In the genomic region with DNA sequence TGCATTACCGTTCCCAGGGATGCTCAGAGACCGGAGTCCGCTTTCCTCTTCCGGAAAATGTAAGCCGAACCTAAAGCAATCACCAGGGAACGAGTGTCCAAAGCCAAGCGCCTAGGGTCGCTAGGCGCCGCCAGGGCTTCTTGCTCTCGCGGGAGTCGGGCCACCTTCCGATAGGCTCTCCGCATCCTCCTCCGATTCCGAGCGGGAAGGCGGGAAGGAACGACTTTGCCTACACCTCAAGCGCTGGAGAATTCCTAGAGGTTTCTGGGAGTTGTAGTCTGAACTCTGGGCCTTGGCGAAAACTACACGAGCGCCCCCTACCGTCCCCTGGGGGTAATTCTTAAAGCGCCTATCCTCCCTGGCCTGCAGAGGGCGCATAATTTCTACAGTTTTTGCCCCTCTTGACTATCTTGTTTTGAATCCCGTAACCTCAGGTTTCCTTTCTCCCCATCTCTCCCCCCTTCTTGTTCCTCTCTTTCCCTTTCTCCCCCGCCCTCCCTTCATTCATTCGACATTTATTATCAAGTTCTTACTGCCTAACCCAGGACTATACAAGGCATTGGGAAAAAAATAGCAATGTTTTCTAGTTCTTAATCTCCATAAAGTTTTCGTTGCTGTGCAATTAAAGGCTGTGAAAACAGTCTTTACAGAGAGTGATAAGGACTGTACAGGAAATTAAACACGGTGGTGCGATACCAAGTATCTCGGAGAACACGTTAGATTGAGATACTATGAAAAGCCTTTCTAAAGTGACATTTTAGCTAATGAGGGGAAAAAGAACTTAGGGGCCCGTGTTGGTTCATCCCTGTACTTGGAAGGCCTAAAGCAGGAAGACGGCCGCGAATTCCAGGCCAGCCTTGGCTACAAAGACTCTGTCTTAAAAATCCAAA, we compare ENCODE assay signal across 8 mouse cellular contexts. TPM values are rescaled to one million over a fixed set of nuclear protein-coding genes. Genes with fewer than 3 reads are reported as not detected.
DNase-seq lines count a peak whose midpoint lies in the region; ATAC-seq lines count a peak whose summit lies in the region.

No protein-coding gene starts in this region.

- H3K9me3 ChIP-seq in hindbrain, embryonic 14.5 days (ENCODE audit: control insufficient read depth, low read length), result no peaks in the 10 kb centered on the region

- peak overlapping the region; percentile 88 for H3K27ac ChIP-seq in hindbrain, embryonic 14.5 days

- 3% methylated on average over 39 of the region's 39 CpGs for WGBS in hindbrain, embryonic 14.5 days

- 0 out of 2 replicates have a peak, but pooled peaks cover 14% of the 10 kb centered on the region for H3K36me3 ChIP-seq in hindbrain, embryonic 14.5 days (replicated peaks; ENCODE audit: control insufficient read depth, insufficient read depth)

- peak; percentile 91 for ATAC-seq in hindbrain, embryonic 14.5 days (ENCODE audit: low FRiP score)

- H3K4me1 ChIP-seq in hindbrain, embryonic 14.5 days (replicated peaks; ENCODE audit: control insufficient read depth, insufficient read depth, low read length), result peaks cover 29% of the 10 kb centered on the region

- H3K9ac ChIP-seq in hindbrain, embryonic 14.5 days, result peak overlapping the region; percentile 82

- no peaks in the 10 kb centered on the region for H3K27me3 ChIP-seq in hindbrain, embryonic 14.5 days (ENCODE audit: control insufficient read depth, insufficient read depth, low read length)

- peak overlapping the region; percentile 94 for H3K4me2 ChIP-seq in hindbrain, embryonic 14.5 days (replicated peaks)

- H3K4me3 ChIP-seq in hindbrain, embryonic 14.5 days (replicated peaks; ENCODE audit: low read length), result peak overlapping the region; percentile 78

- DNase-seq in R1 (ENCODE audit: low read depth, low spot score), result peak; percentile 100
- peak; percentile 96 to 99 for DNase-seq in cerebellum, postnatal 25 days
- DNase-seq in frontal cortex, postnatal 25 days (ENCODE audit: low spot score in 2 of 2), result peak; percentile 99 to 100
- peak; percentile 99 for DNase-seq in hindbrain, embryonic 14.5 days (ENCODE audit: low spot score)
- DNase-seq in layer of hippocampus, postnatal 36 days, result peak; percentile 97 to 99
- DNase-seq in lung, postnatal 36 days, result peak; percentile 97
- peak; percentile 99 for DNase-seq in retina, postnatal 1 day
- peak; percentile 92 to 95 for DNase-seq in urinary bladder, adult 18-20 months (ENCODE audit: low spot score in 2 of 2)

RNA-seq across cellular contexts. Expression of gene Wrap53, which starts 0.7 kb away (rescaled TPM):
- 15.6 and 16.8 TPM in 2 replicates for polyA plus RNA-seq in hindbrain, embryonic 14.5 days (2014; fragmentation: Nextera tagmentation; extraction: Ambion mirVana)
- 10 to 100 TPM; 11.8 to 14.3 TPM for total RNA-seq in layer of hippocampus, postnatal 36 days (2021)

RNA-seq across cellular contexts. Expression of gene Trp53, which starts 0.8 kb away (rescaled TPM):
- polyA plus RNA-seq in hindbrain, embryonic 14.5 days (2014; fragmentation: Nextera tagmentation; extraction: Ambion mirVana), result 55.7 TPM in 2 replicates
- total RNA-seq in layer of hippocampus, postnatal 36 days (2021), result 10 to 100 TPM; 25.4 to 27.4 TPM

RNA-seq across cellular contexts. Expression of gene Efnb3, which starts 19.4 kb away (rescaled TPM):
- polyA plus RNA-seq in hindbrain, embryonic 14.5 days (2014; fragmentation: Nextera tagmentation; extraction: Ambion mirVana), result 39.9 and 40.8 TPM in 2 replicates
- total RNA-seq in layer of hippocampus, postnatal 36 days (2021), result 100 to 1,000 TPM; 120 to 121 TPM

RNA-seq across cellular contexts. Expression of gene Atp1b2, which starts 26.4 kb away (rescaled TPM):
- polyA plus RNA-seq in hindbrain, embryonic 14.5 days (2014; fragmentation: Nextera tagmentation; extraction: Ambion mirVana), result 72.1 and 94.2 TPM in 2 replicates
- 100 to 1,000 TPM; 400 to 418 TPM for total RNA-seq in layer of hippocampus, postnatal 36 days (2021)

RNA-seq across cellular contexts. Expression of gene Dnah2, which starts 30.5 kb away (rescaled TPM):
- 4.8 and 4.9 TPM in 2 replicates for polyA plus RNA-seq in hindbrain, embryonic 14.5 days (2014; fragmentation: Nextera tagmentation; extraction: Ambion mirVana)
- total RNA-seq in layer of hippocampus, postnatal 36 days (2021), result 1 to 10 TPM; 5.4 to 5.9 TPM

Comparison
In these comparisons a context has a peak if more than half of its experiments do, and no peak if none do; other contexts are left out.
1. Peak in every context shown above with its lines: DNase-seq, ATAC-seq, H3K4me3 ChIP-seq and H3K27ac ChIP-seq.